Mouse (Mus musculus): ENCODE measurements at regions not wholly inside any gene's neighbourhood (a gene's known extent, or its start where the extent isn't known, plus 50 kb on each side); places are given as distances from the start of the nearest gene placed in this dataset.

- H3K36me3 ChIP-seq (ENCODE audit: control insufficient read depth, insufficient read depth) = no peaks in the 10 kb centered on the region
- ATAC-seq (ENCODE audit: low read depth) = no peak
- no peak overlapping the region for H3K4me3 ChIP-seq (ENCODE audit: low read depth, low read length)
- H3K27ac ChIP-seq (ENCODE audit: low read length) = no peak overlapping the region
- H3K27me3 ChIP-seq (ENCODE audit: control insufficient read depth, insufficient read depth, low read depth, low read length) = no peaks in the 10 kb centered on the region
- WGBS (ENCODE audit: insufficient replicate concordance) = 52% methylated on average over 4 of the region's 4 CpGs
- no peaks in the 10 kb centered on the region for H3K9me3 ChIP-seq (replicated peaks; ENCODE audit: control insufficient read depth, low read length)
- no peak overlapping the region for H3K9ac ChIP-seq (ENCODE audit: low read depth, low read length)
- H3K4me2 ChIP-seq (ENCODE audit: low read depth, low read length) = no peak overlapping the region
- H3K4me1 ChIP-seq (ENCODE audit: control insufficient read depth, low read depth, low read length) = no peaks in the 10 kb centered on the region
These were observed 482.5 kb downstream of the Tbc1d22a start for GRCm38 (mm10) chr15:86696806-86697205.

- Histone ChIP-seq H3K27me3 (ENCODE audit: control insufficient read depth, insufficient read depth, low read depth, low read length) (no peaks in the 10 kb centered on the region), H3K9me3 (replicated peaks; ENCODE audit: control insufficient read depth, low read length) (peaks cover 3% of the 10 kb centered on the region; the same call in 1 of the 2 replicates), H3K9ac (ENCODE audit: low read depth, low read length) (no peak overlapping the region), H3K36me3 (ENCODE audit: control insufficient read depth, insufficient read depth) (no peaks in the 10 kb centered on the region), H3K4me1 (ENCODE audit: control insufficient read depth, low read depth, low read length) (no peaks in the 10 kb centered on the region), H3K4me3 (ENCODE audit: low read depth, low read length) (no peak overlapping the region), H3K27ac (ENCODE audit: low read length) (no peak overlapping the region), H3K4me2 (ENCODE audit: low read depth, low read length) (no peak overlapping the region)
- WGBS (ENCODE audit: insufficient replicate concordance) = 61% methylated on average over 2 of the region's 2 CpGs
- no peak for ATAC-seq (ENCODE audit: low read depth)
These were observed 496.2 kb downstream of the Tbc1d22a start for GRCm38 (mm10) chr15:86710429-86710828.

GRCm38 (mm10) chr15:86718376-86718775 lies 504.1 kb downstream of the Tbc1d22a start:
- no peak for ATAC-seq (ENCODE audit: low read depth)
- no peaks in the 10 kb centered on the region for H3K27me3 ChIP-seq (ENCODE audit: control insufficient read depth, insufficient read depth, low read depth, low read length)
- H3K27ac ChIP-seq (ENCODE audit: low read length) = no peak overlapping the region
- no peak overlapping the region for H3K9ac ChIP-seq (ENCODE audit: low read depth, low read length)
- WGBS (ENCODE audit: insufficient replicate concordance) = 68% methylated on average over 9 of the region's 9 CpGs
- no peak overlapping the region for H3K4me3 ChIP-seq (ENCODE audit: low read depth, low read length)
- no peaks in the 10 kb centered on the region for H3K36me3 ChIP-seq (ENCODE audit: control insufficient read depth, insufficient read depth)
- no peaks in the 10 kb centered on the region for H3K4me1 ChIP-seq (ENCODE audit: control insufficient read depth, low read depth, low read length)
- H3K4me2 ChIP-seq (ENCODE audit: low read depth, low read length) = no peak overlapping the region
- no peaks in the 10 kb centered on the region; the same call in 1 of the 2 replicates for H3K9me3 ChIP-seq (replicated peaks; ENCODE audit: control insufficient read depth, low read length)

GRCm38 (mm10) chr15:86719088-86719487 lies 504.8 kb downstream of the Tbc1d22a start:
- no peaks in the 10 kb centered on the region for H3K4me1 ChIP-seq (ENCODE audit: control insufficient read depth, low read depth, low read length)
- no peak overlapping the region for H3K4me2 ChIP-seq (ENCODE audit: low read depth, low read length)
- H3K9me3 ChIP-seq (replicated peaks; ENCODE audit: control insufficient read depth, low read length) = no peaks in the 10 kb centered on the region; the same call in 1 of the 2 replicates
- H3K27ac ChIP-seq (ENCODE audit: low read length) = no peak overlapping the region
- H3K9ac ChIP-seq (ENCODE audit: low read depth, low read length) = no peak overlapping the region
- no peaks in the 10 kb centered on the region for H3K27me3 ChIP-seq (ENCODE audit: control insufficient read depth, insufficient read depth, low read depth, low read length)
- H3K36me3 ChIP-seq (ENCODE audit: control insufficient read depth, insufficient read depth) = no peaks in the 10 kb centered on the region
- no peak overlapping the region for H3K4me3 ChIP-seq (ENCODE audit: low read depth, low read length)
- WGBS (ENCODE audit: insufficient replicate concordance) = 70% methylated on average over 12 of the region's 12 CpGs
- ATAC-seq (ENCODE audit: low read depth) = no peak

GRCm38 (mm10) chr15:86721131-86721530 lies 506.9 kb downstream of the Tbc1d22a start:
- H3K9ac ChIP-seq (ENCODE audit: low read depth, low read length) = no peak overlapping the region
- H3K4me2 ChIP-seq (ENCODE audit: low read depth, low read length) = no peak overlapping the region
- no peak overlapping the region for H3K4me3 ChIP-seq (ENCODE audit: low read depth, low read length)
- H3K9me3 ChIP-seq (replicated peaks; ENCODE audit: control insufficient read depth, low read length) = no peaks in the 10 kb centered on the region; the same call in 1 of the 2 replicates
- ATAC-seq (ENCODE audit: low read depth) = no peak
- no peak overlapping the region for H3K27ac ChIP-seq (ENCODE audit: low read length)
- 57% methylated on average over 5 of the region's 5 CpGs for WGBS (ENCODE audit: insufficient replicate concordance)
- H3K4me1 ChIP-seq (ENCODE audit: control insufficient read depth, low read depth, low read length) = no peaks in the 10 kb centered on the region
- no peaks in the 10 kb centered on the region for H3K27me3 ChIP-seq (ENCODE audit: control insufficient read depth, insufficient read depth, low read depth, low read length)
- no peaks in the 10 kb centered on the region for H3K36me3 ChIP-seq (ENCODE audit: control insufficient read depth, insufficient read depth)

- Histone ChIP-seq H3K4me3 (ENCODE audit: low read depth, low read length) (no peak overlapping the region), H3K4me1 (ENCODE audit: control insufficient read depth, low read depth, low read length) (no peaks in the 10 kb centered on the region), H3K27ac (ENCODE audit: low read length) (no peak overlapping the region), H3K27me3 (ENCODE audit: control insufficient read depth, insufficient read depth, low read depth, low read length) (no peaks in the 10 kb centered on the region), H3K4me2 (ENCODE audit: low read depth, low read length) (no peak overlapping the region), H3K9ac (ENCODE audit: low read depth, low read length) (no peak overlapping the region), H3K9me3 (replicated peaks; ENCODE audit: control insufficient read depth, low read length) (no peaks in the 10 kb centered on the region), H3K36me3 (ENCODE audit: control insufficient read depth, insufficient read depth) (no peaks in the 10 kb centered on the region)
- ATAC-seq (ENCODE audit: low read depth) = no peak
These were observed 523.7 kb downstream of the Tbc1d22a start for GRCm38 (mm10) chr15:86737945-86738344.

GRCm38 (mm10) chr15:86738356-86738755 lies 524.1 kb downstream of the Tbc1d22a start:
- Histone ChIP-seq H3K36me3 (ENCODE audit: control insufficient read depth, insufficient read depth) (no peaks in the 10 kb centered on the region), H3K4me2 (ENCODE audit: low read depth, low read length) (no peak overlapping the region), H3K4me3 (ENCODE audit: low read depth, low read length) (no peak overlapping the region), H3K9ac (ENCODE audit: low read depth, low read length) (no peak overlapping the region), H3K27me3 (ENCODE audit: control insufficient read depth, insufficient read depth, low read depth, low read length) (no peaks in the 10 kb centered on the region), H3K9me3 (replicated peaks; ENCODE audit: control insufficient read depth, low read length) (no peaks in the 10 kb centered on the region), H3K27ac (ENCODE audit: low read length) (no peak overlapping the region), H3K4me1 (ENCODE audit: control insufficient read depth, low read depth, low read length) (no peaks in the 10 kb centered on the region)
- ATAC-seq (ENCODE audit: low read depth) = no peak
- 41% methylated on average over 5 of the region's 5 CpGs for WGBS (ENCODE audit: insufficient replicate concordance)

- no peak overlapping the region for H3K4me3 ChIP-seq (ENCODE audit: low read depth, low read length)
- 55% methylated on average over 5 of the region's 5 CpGs for WGBS (ENCODE audit: insufficient replicate concordance)
- no peak for ATAC-seq (ENCODE audit: low read depth)
- no peaks in the 10 kb centered on the region for H3K36me3 ChIP-seq (ENCODE audit: control insufficient read depth, insufficient read depth)
- H3K27me3 ChIP-seq (ENCODE audit: control insufficient read depth, insufficient read depth, low read depth, low read length) = no peaks in the 10 kb centered on the region
- H3K9ac ChIP-seq (ENCODE audit: low read depth, low read length) = no peak overlapping the region
- no peak overlapping the region for H3K27ac ChIP-seq (ENCODE audit: low read length)
- H3K4me2 ChIP-seq (ENCODE audit: low read depth, low read length) = no peak overlapping the region
- no peaks in the 10 kb centered on the region for H3K9me3 ChIP-seq (replicated peaks; ENCODE audit: control insufficient read depth, low read length)
- H3K4me1 ChIP-seq (ENCODE audit: control insufficient read depth, low read depth, low read length) = no peaks in the 10 kb centered on the region
These were observed 524.5 kb downstream of the Tbc1d22a start for GRCm38 (mm10) chr15:86738776-86739175.

- Histone ChIP-seq H3K4me1 (ENCODE audit: control insufficient read depth, low read depth, low read length) (no peaks in the 10 kb centered on the region), H3K27ac (ENCODE audit: low read length) (no peak overlapping the region), H3K9me3 (replicated peaks; ENCODE audit: control insufficient read depth, low read length) (no peaks in the 10 kb centered on the region; the same call in 1 of the 2 replicates), H3K27me3 (ENCODE audit: control insufficient read depth, insufficient read depth, low read depth, low read length) (no peaks in the 10 kb centered on the region), H3K9ac (ENCODE audit: low read depth, low read length) (no peak overlapping the region), H3K4me2 (ENCODE audit: low read depth, low read length) (no peak overlapping the region), H3K4me3 (ENCODE audit: low read depth, low read length) (no peak overlapping the region), H3K36me3 (ENCODE audit: control insufficient read depth, insufficient read depth) (no peaks in the 10 kb centered on the region)
- 56% methylated on average over 10 of the region's 10 CpGs for WGBS (ENCODE audit: insufficient replicate concordance)
- ATAC-seq (ENCODE audit: low read depth) = no peak
These were observed 537.3 kb downstream of the Tbc1d22a start for GRCm38 (mm10) chr15:86751436-86752136.

All from liver, embryonic 16.5 days (tissue).